Mouse (Mus musculus) spleen, adult 2 months (tissue): ENCODE data around the gene Tbc1d10b. TPM values are rescaled to one million over a fixed set of nuclear protein-coding genes. Genes with fewer than 3 reads are reported as not detected.

Experiments used
- DNase-seq, 2 experiments: peaks; one replicate each; pipeline versions ENCODE4 v3.0.0 to v3.0.0-alpha.2; 2012 to 2021; ENCODE audit warnings: low spot score in 2 of 2, low read depth in 1 of 2
- H3K27ac ChIP-seq: fragments of 200-500 bp; 2 replicates; pipeline ENCODE4 v1.5.1; 2012; ENCODE audit warnings: low read length, inconsistent platforms; ENCODE audit not compliant: insufficient read depth
- H3K27me3 ChIP-seq: fragments of 200-500 bp; 2 replicates; pipeline ENCODE4 v1.6.1; 2012; ENCODE audit warnings: mild to moderate bottlenecking, moderate library complexity, low read length, inconsistent platforms; ENCODE audit not compliant: control insufficient read depth, insufficient read depth
- H3K36me3 ChIP-seq: fragments of 200-500 bp; 2 replicates; pipeline ENCODE4 v1.6.1; 2012; ENCODE audit warnings: mild to moderate bottlenecking, low read length, inconsistent platforms; ENCODE audit not compliant: control insufficient read depth, insufficient read depth
- H3K4me1 ChIP-seq: fragments of 200-500 bp; 2 replicates; pipeline ENCODE4 v1.6.1; 2011; ENCODE audit warnings: inconsistent platforms; ENCODE audit not compliant: control insufficient read depth, insufficient read depth, insufficient read length
- H3K4me3 ChIP-seq: fragments of 200-500 bp; 2 replicates; pipeline ENCODE4 v1.5.1; 2011; ENCODE audit warnings: mild to moderate bottlenecking, inconsistent platforms; ENCODE audit not compliant: insufficient read depth, insufficient read length; ENCODE audit errors: extremely low read depth
- CTCF ChIP-seq: fragments of 200-500 bp; IDR thresholded peaks from 2 replicates; pipeline ENCODE4 v1.5.1; 2011; ENCODE audit warnings: mild to moderate bottlenecking, inconsistent platforms; ENCODE audit not compliant: insufficient read depth, insufficient read length, insufficient replicate concordance; ENCODE audit errors: extremely low read depth
- POLR2A ChIP-seq: fragments of 200-500 bp; IDR thresholded peaks from 2 replicates; pipeline ENCODE4 v1.6.1; 2011; ENCODE audit warnings: low read depth, low read length, inconsistent platforms
- WGBS: fragments of 180-500 bp; shearing (Covaris S2); methylation state at CpG from one replicate; pipeline ENCODE4 v1.1.7; 2018; 5-methylcytosine and 5-hydroxymethylcytosine counted together
- polyA plus RNA-seq: library from polyadenylated mRNA; depleted of rRNA; stranded (reverse); fragments of >200 nt; gene quantifications from 2 replicates; pipeline ENCODE4 v1.2.3, GENCODE M21; 2012

The Tbc1d10b gene
- polyA plus RNA-seq, 1 experiment, result 33.0 TPM

- Histone ChIP-seq H3K27me3 (no peaks in the 10 kb centered on the region), H3K4me1 (peaks cover 7% of the 10 kb centered on the region; the same call in 1 of the 2 replicates), H3K27ac (peak within 1 kb of the TSS; percentile 95), H3K36me3 (peaks cover 18% of the 10 kb centered on the region), H3K4me3 (peak within 1 kb of the TSS; percentile 84)
- TF ChIP-seq CTCF (no peak), POLR2A (no peak; the same call in none of the 2 replicates)
- peak in 1 of 2 experiments; percentile 80 for DNase-seq
- WGBS, result under 1% methylated on average over 64 of the region's 64 CpGs
These were observed 24.5 kb upstream of the Tbc1d10b start, which contains the start of the genes Zfp553 and Sept1 for GRCm38 (mm10) chr7:127232622-127233367. Zfp553 (plus strand) TSS chr7:127233061. Sept1 (minus strand) TSS chr7:127233130.

GRCm38 (mm10) chr7:127231826-127232621 is 23.8 kb upstream of the Tbc1d10b start:
- Histone ChIP-seq H3K27me3 (no peaks in the 10 kb centered on the region), H3K4me3 (peak overlapping the region; percentile 84), H3K4me1 (peaks cover 7% of the 10 kb centered on the region; the same call in 1 of the 2 replicates), H3K36me3 (peaks cover 17% of the 10 kb centered on the region), H3K27ac (peak overlapping the region; percentile 95)
- TF ChIP-seq POLR2A (no peak), CTCF (no peak)
- no peak for DNase-seq
- 3% methylated on average over 20 of the region's 20 CpGs for WGBS

- 41% methylated on average over 3 of the region's 3 CpGs for WGBS
- H3K4me1 ChIP-seq, result peaks cover 7% of the 10 kb centered on the region; the same call in 1 of the 2 replicates
- peaks cover 12% of the 10 kb centered on the region for H3K36me3 ChIP-seq
- DNase-seq, result no peak
- H3K4me3 ChIP-seq, result no peak overlapping the region
- TF ChIP-seq CTCF (no peak), POLR2A (no peak)
- H3K27me3 ChIP-seq, result no peaks in the 10 kb centered on the region
- H3K27ac ChIP-seq, result no peak overlapping the region
These were observed 23.1 kb upstream of the Tbc1d10b start for GRCm38 (mm10) chr7:127231376-127231775.

GRCm38 (mm10) chr7:127228615-127229303 is 20.5 kb upstream of the Tbc1d10b start:
- TF ChIP-seq CTCF (peak; percentile 84; the same call in 1 of the 2 replicates), POLR2A (no peak)
- WGBS, result 47% methylated on average over 4 of the region's 4 CpGs
- Histone ChIP-seq H3K4me1 (peaks cover 7% of the 10 kb centered on the region; the same call in 1 of the 2 replicates), H3K27ac (0 out of 2 replicates have a peak overlapping the region, but pooled peaks have one; percentile 28), H3K27me3 (no peaks in the 10 kb centered on the region), H3K4me3 (no peak overlapping the region), H3K36me3 (no peaks in the 10 kb centered on the region)
- peak; percentile 77 to 84 for DNase-seq

- no peaks in the 10 kb centered on the region; the same call in 1 of the 2 replicates for H3K4me1 ChIP-seq
- 85% methylated on average over 11 of the region's 11 CpGs for WGBS
- H3K27me3 ChIP-seq, result no peaks in the 10 kb centered on the region
- no peaks in the 10 kb centered on the region for H3K36me3 ChIP-seq
- no peak for DNase-seq
- TF ChIP-seq CTCF (no peak), POLR2A (no peak)
- H3K4me3 ChIP-seq, result no peak overlapping the region
- no peak overlapping the region for H3K27ac ChIP-seq
These were observed 17.1 kb upstream of the Tbc1d10b start for GRCm38 (mm10) chr7:127225147-127225995.

- Histone ChIP-seq H3K4me1 (peaks cover 2% of the 10 kb centered on the region; the same call in 1 of the 2 replicates), H3K4me3 (no peak overlapping the region), H3K36me3 (no peaks in the 10 kb centered on the region), H3K27ac (no peak overlapping the region), H3K27me3 (no peaks in the 10 kb centered on the region)
- no peak for TF ChIP-seq POLR2A
- 92% methylated on average over 6 of the region's 6 CpGs for WGBS
- no peak for DNase-seq
These were observed 16.3 kb upstream of the Tbc1d10b start for GRCm38 (mm10) chr7:127224616-127225015.
